Mouse (Mus musculus): ENCODE measurements around the gene Lrwd1. TPM values are rescaled to one million over a fixed set of nuclear protein-coding genes. Genes with fewer than 3 reads are reported as not detected.
"Not testable (repeated sequence)": the region's sequence is repeated elsewhere in the genome, so short reads cannot be mapped to it uniquely, and the experiment has no call there.

Lrwd1 gene
- polyA plus RNA-seq, 1 experiment from 2014 or later: 27.2 TPM

- H3K9ac ChIP-seq: no peak overlapping the region
- WGBS: 43% methylated on average over 12 of the region's 12 CpGs
- H3K27ac ChIP-seq: no peak overlapping the region
- no peaks in the 10 kb centered on the region for H3K4me1 ChIP-seq
- no peaks in the 10 kb centered on the region for H3K27me3 ChIP-seq (replicated peaks)
- H3K4me3 ChIP-seq (replicated peaks): no peak overlapping the region
- ATAC-seq (ENCODE audit: insufficient read depth, low FRiP score, low read depth): no peak
- no peaks in the 10 kb centered on the region for H3K9me3 ChIP-seq
- H3K36me3 ChIP-seq: peaks cover 15% of the 10 kb centered on the region
- H3K4me2 ChIP-seq: no peak overlapping the region
Observed at GRCm38 (mm10) chr5:136144606-136145430, 8.9 kb upstream of the Lrwd1 start.

- H3K27ac ChIP-seq: no peak overlapping the region
- 87% methylated on average over 6 of the region's 6 CpGs for WGBS
- H3K4me3 ChIP-seq (replicated peaks): no peak overlapping the region
- no peaks in the 10 kb centered on the region for H3K9me3 ChIP-seq
- no peak overlapping the region for H3K9ac ChIP-seq
- H3K27me3 ChIP-seq (replicated peaks): no peaks in the 10 kb centered on the region
- no peaks in the 10 kb centered on the region for H3K4me1 ChIP-seq
- H3K4me2 ChIP-seq: no peak overlapping the region
- no peak for ATAC-seq (ENCODE audit: insufficient read depth, low FRiP score, low read depth)
- peaks cover 26% of the 10 kb centered on the region for H3K36me3 ChIP-seq
Observed at GRCm38 (mm10) chr5:136143161-136143755, 7.4 kb upstream of the Lrwd1 start.

- no peak for ATAC-seq (ENCODE audit: insufficient read depth, low FRiP score, low read depth)
- Histone ChIP-seq H3K27ac (no peak overlapping the region), H3K9ac (no peak overlapping the region), H3K27me3 (replicated peaks) (no peaks in the 10 kb centered on the region), H3K36me3 (peaks cover 26% of the 10 kb centered on the region), H3K4me2 (no peak overlapping the region), H3K4me3 (replicated peaks) (no peak overlapping the region), H3K4me1 (no peaks in the 10 kb centered on the region), H3K9me3 (no peaks in the 10 kb centered on the region)
- WGBS: 82% methylated on average over 5 of the region's 5 CpGs
Observed at GRCm38 (mm10) chr5:136142746-136143145, 6.9 kb upstream of the Lrwd1 start.

- Histone ChIP-seq H3K4me1 (peaks cover 12% of the 10 kb centered on the region; the same call in 1 of the 2 replicates), H3K4me2 (no peak overlapping the region), H3K36me3 (peaks cover 26% of the 10 kb centered on the region), H3K9me3 (no peaks in the 10 kb centered on the region), H3K27ac (no peak overlapping the region), H3K9ac (no peak overlapping the region), H3K27me3 (replicated peaks) (no peaks in the 10 kb centered on the region), H3K4me3 (replicated peaks) (no peak overlapping the region)
- ATAC-seq (ENCODE audit: insufficient read depth, low FRiP score, low read depth): no peak
- WGBS: 90% methylated on average over 10 of the region's 10 CpGs
Observed at GRCm38 (mm10) chr5:136140057-136140482, 4.2 kb upstream of the Lrwd1 start.

GRCm38 (mm10) chr5:136139393-136139792 lies 3.5 kb upstream of the Lrwd1 start:
- H3K9me3 ChIP-seq: no peaks in the 10 kb centered on the region
- no peak overlapping the region for H3K27ac ChIP-seq
- no peak overlapping the region for H3K9ac ChIP-seq
- ATAC-seq (ENCODE audit: insufficient read depth, low FRiP score, low read depth): no peak
- H3K4me1 ChIP-seq: peaks cover 13% of the 10 kb centered on the region; the same call in 1 of the 2 replicates
- H3K27me3 ChIP-seq (replicated peaks): no peaks in the 10 kb centered on the region
- no peak overlapping the region for H3K4me2 ChIP-seq
- peaks cover 26% of the 10 kb centered on the region for H3K36me3 ChIP-seq
- WGBS: 87% methylated on average over 13 of the region's 13 CpGs
- H3K4me3 ChIP-seq (replicated peaks): no peak overlapping the region

- Histone ChIP-seq H3K27me3 (replicated peaks) (no peaks in the 10 kb centered on the region), H3K4me1 (peaks cover 13% of the 10 kb centered on the region; the same call in 1 of the 2 replicates), H3K9me3 (no peaks in the 10 kb centered on the region), H3K36me3 (peaks cover 26% of the 10 kb centered on the region), H3K9ac (no peak overlapping the region), H3K4me3 (replicated peaks) (no peak overlapping the region; the same call in 1 of the 2 replicates), H3K27ac (no peak overlapping the region), H3K4me2 (no peak overlapping the region; the same call in 1 of the 2 replicates)
- no peak for ATAC-seq (ENCODE audit: insufficient read depth, low FRiP score, low read depth)
- WGBS: 73% methylated on average over 13 of the region's 13 CpGs
Observed at GRCm38 (mm10) chr5:136137658-136138274, 1.9 kb upstream of the Lrwd1 start.

GRCm38 (mm10) chr5:136136292-136136990 lies 567 bp upstream of the Lrwd1 start:
- Histone ChIP-seq H3K36me3 (peaks cover 32% of the 10 kb centered on the region), H3K9ac (peak overlapping the region; percentile 80), H3K27ac (peak overlapping the region; percentile 61; the same call in 1 of the 2 replicates), H3K4me2 (peak overlapping the region; percentile 69), H3K4me1 (peaks cover 13% of the 10 kb centered on the region; the same call in 1 of the 2 replicates), H3K9me3 (no peaks in the 10 kb centered on the region), H3K4me3 (replicated peaks) (peak overlapping the region; percentile 80), H3K27me3 (replicated peaks) (no peaks in the 10 kb centered on the region)
- WGBS: 7% methylated on average over 20 of the region's 20 CpGs
- ATAC-seq (ENCODE audit: insufficient read depth, low FRiP score, low read depth): no peak

- Histone ChIP-seq H3K4me1 (peaks cover 7% of the 10 kb centered on the region), H3K4me3 (replicated peaks) (no peak overlapping the region), H3K36me3 (peaks cover 52% of the 10 kb centered on the region), H3K27me3 (replicated peaks) (no peaks in the 10 kb centered on the region), H3K9ac (no peak overlapping the region), H3K4me2 (no peak overlapping the region), H3K9me3 (no peaks in the 10 kb centered on the region), H3K27ac (peak overlapping the region; percentile 9; the same call in 1 of the 2 replicates)
- 76% methylated on average over 10 of the region's 10 CpGs for WGBS
- peak; percentile 79 for ATAC-seq (ENCODE audit: insufficient read depth, low FRiP score, low read depth)
Observed at GRCm38 (mm10) chr5:136122165-136122564, 13.7 kb downstream of the Lrwd1 start.

- Histone ChIP-seq H3K4me2 (peak overlapping the region; percentile 82), H3K9ac (peak overlapping the region; percentile 73), H3K4me3 (replicated peaks) (peak overlapping the region; percentile 84), H3K4me1 (peaks cover 13% of the 10 kb centered on the region), H3K36me3 (peaks cover 16% of the 10 kb centered on the region), H3K27ac (no peak overlapping the region), H3K27me3 (replicated peaks) (no peaks in the 10 kb centered on the region), H3K9me3 (no peaks in the 10 kb centered on the region)
- peak; percentile 37; the same call in 1 of the 2 replicates for ATAC-seq (ENCODE audit: insufficient read depth, low FRiP score, low read depth)
- WGBS: under 1% methylated on average over 22 of the region's 22 CpGs
Observed at GRCm38 (mm10) chr5:136116784-136117112, 19.1 kb downstream of the Lrwd1 start.

- ATAC-seq (ENCODE audit: insufficient read depth, low FRiP score, low read depth): peak; percentile 92
Observed at GRCm38 (mm10) chr5:136115891-136116783, 19.7 kb downstream of the Lrwd1 start, which contains the start of gene Polr2j. Gene Polr2j (plus strand): TSS chr5:136116631.

GRCm38 (mm10) chr5:136113546-136113945 lies 22.3 kb downstream of the Lrwd1 start:
- H3K27ac ChIP-seq; H3K9me3 ChIP-seq; H3K36me3 ChIP-seq; H3K4me2 ChIP-seq; H3K27me3 ChIP-seq (replicated peaks); H3K4me3 ChIP-seq (replicated peaks); ATAC-seq (ENCODE audit: insufficient read depth, low FRiP score, low read depth); H3K9ac ChIP-seq: not testable (repeated sequence)
- H3K4me1 ChIP-seq: peaks cover 13% of the 10 kb centered on the region
- 55% methylated on average over 4 of the region's 4 CpGs for WGBS

More at GRCm38 (mm10) chr5:136115891-136116783, 19.7 kb downstream of the Lrwd1 start, which contains the start of gene Polr2j:
- Histone ChIP-seq H3K9ac (peak within 1 kb of the TSS; percentile 73), H3K4me3 (replicated peaks) (peak within 1 kb of the TSS; percentile 84), H3K36me3 (peaks cover 9% of the 10 kb centered on the region), H3K4me2 (peak within 1 kb of the TSS; percentile 82), H3K4me1 (peaks cover 13% of the 10 kb centered on the region), H3K9me3 (no peaks in the 10 kb centered on the region), H3K27ac (no peak within 1 kb of the TSS), H3K27me3 (replicated peaks) (no peaks in the 10 kb centered on the region)
- 3% methylated on average over 42 of the region's 42 CpGs for WGBS

All from stomach, embryonic 15.5 days (tissue).